Mouse (Mus musculus): Measurements from ENCODE around the gene Gm16181. TPM values are rescaled to one million over a fixed set of nuclear protein-coding genes. Genes with fewer than 3 reads are reported as not detected.

Gm16181 gene
- polyA plus RNA-seq, 1 experiment from 2014 or later: 0.59 TPM

Small RNAs within 50 kb of the gene (microRNA-seq; reads per million reads assigned to microRNA genes)
- gene Mir6973a (not detected), gene Mir6974 (not detected), gene Mir6975 (4.8 reads per million, percentile 14 among the genes with 10 or more reads in this experiment), gene Mir8094 (not detected)

Other genes starting within 250 kb of the Gm16181 start
- gene Hspa1a, start 248.7 kb upstream of the Gm16181 start, polyA plus RNA-seq (2015; fragmentation: Nextera tagmentation; extraction: Ambion mirVana): 1.5 and 1.6 TPM in 2 replicates
- gene Hspa1l, start 248.1 kb upstream of the Gm16181 start, polyA plus RNA-seq (2015; fragmentation: Nextera tagmentation; extraction: Ambion mirVana): 1.00 and 1.3 TPM in 2 replicates
- gene Lsm2, start 239.0 kb upstream of the Gm16181 start, polyA plus RNA-seq (2015; fragmentation: Nextera tagmentation; extraction: Ambion mirVana): 203 and 213 TPM in 2 replicates
- 88.4 and 104 TPM in 2 replicates for gene Vars, start 219.8 kb upstream of the Gm16181 start, polyA plus RNA-seq (2015; fragmentation: Nextera tagmentation; extraction: Ambion mirVana)
- gene Vwa7, start 204.3 kb upstream of the Gm16181 start, polyA plus RNA-seq (2015; fragmentation: Nextera tagmentation; extraction: Ambion mirVana): 0.18 and 0.20 TPM in 2 replicates
- gene Sapcd1, start 192.8 kb upstream of the Gm16181 start, polyA plus RNA-seq (2015; fragmentation: Nextera tagmentation; extraction: Ambion mirVana): 7.2 and 7.8 TPM in 2 replicates
- gene Msh5, start 174.1 kb upstream of the Gm16181 start, polyA plus RNA-seq (2015; fragmentation: Nextera tagmentation; extraction: Ambion mirVana): 4.5 and 5.9 TPM in 2 replicates
- gene Clic1, start 170.9 kb upstream of the Gm16181 start, polyA plus RNA-seq (2015; fragmentation: Nextera tagmentation; extraction: Ambion mirVana): 141 and 147 TPM in 2 replicates
- gene Ddah2, start 161.8 kb upstream of the Gm16181 start, polyA plus RNA-seq (2015; fragmentation: Nextera tagmentation; extraction: Ambion mirVana): 543 and 566 TPM in 2 replicates
- gene Ly6g6c, start 155.4 kb upstream of the Gm16181 start, polyA plus RNA-seq (2015; fragmentation: Nextera tagmentation; extraction: Ambion mirVana): not detected in 2 replicates
- 0.29 and 0.56 TPM in 2 replicates for gene Mpig6b, start 154.7 kb upstream of the Gm16181 start, polyA plus RNA-seq (2015; fragmentation: Nextera tagmentation; extraction: Ambion mirVana)
- gene Ly6g6e, start 143.9 kb upstream of the Gm16181 start, polyA plus RNA-seq (2015; fragmentation: Nextera tagmentation; extraction: Ambion mirVana): 1.7 and 2.3 TPM in 2 replicates
- 0.58 and 0.81 TPM in 2 replicates for gene Ly6g6d, start 142.8 kb upstream of the Gm16181 start, polyA plus RNA-seq (2015; fragmentation: Nextera tagmentation; extraction: Ambion mirVana)
- 0.25 TPM in 1 of 2 replicates, not detected in the other for gene Ly6g6f, start 135.2 kb upstream of the Gm16181 start, polyA plus RNA-seq (2015; fragmentation: Nextera tagmentation; extraction: Ambion mirVana)
- 74.9 and 77.6 TPM in 2 replicates for gene Abhd16a, start 131.6 kb upstream of the Gm16181 start, polyA plus RNA-seq (2015; fragmentation: Nextera tagmentation; extraction: Ambion mirVana)
- not detected in 2 replicates for gene Ly6g5c, start 112.6 kb upstream of the Gm16181 start, polyA plus RNA-seq (2015; fragmentation: Nextera tagmentation; extraction: Ambion mirVana)
- 1.2 and 1.3 TPM in 2 replicates for gene Ly6g5b, start 105.4 kb upstream of the Gm16181 start, polyA plus RNA-seq (2015; fragmentation: Nextera tagmentation; extraction: Ambion mirVana)
- gene Gpank1, start 99.4 kb upstream of the Gm16181 start, polyA plus RNA-seq (2015; fragmentation: Nextera tagmentation; extraction: Ambion mirVana): 32.4 and 33.3 TPM in 2 replicates
- gene Csnk2b, start 98.8 kb upstream of the Gm16181 start, polyA plus RNA-seq (2015; fragmentation: Nextera tagmentation; extraction: Ambion mirVana): 339 and 356 TPM in 2 replicates
- 8.3 and 8.6 TPM in 2 replicates for gene D17H6S53E, start 94.5 kb upstream of the Gm16181 start, polyA plus RNA-seq (2015; fragmentation: Nextera tagmentation; extraction: Ambion mirVana)
- 0.93 and 0.99 TPM in 2 replicates for gene Apom, start 88.8 kb upstream of the Gm16181 start, polyA plus RNA-seq (2015; fragmentation: Nextera tagmentation; extraction: Ambion mirVana)
- 82.5 and 82.6 TPM in 2 replicates for gene Bag6, start 85.7 kb upstream of the Gm16181 start, polyA plus RNA-seq (2015; fragmentation: Nextera tagmentation; extraction: Ambion mirVana)
- gene Prrc2a, start 55.9 kb upstream of the Gm16181 start, polyA plus RNA-seq (2015; fragmentation: Nextera tagmentation; extraction: Ambion mirVana): 213 TPM in 2 replicates
- gene Aif1, start 44.8 kb upstream of the Gm16181 start, polyA plus RNA-seq (2015; fragmentation: Nextera tagmentation; extraction: Ambion mirVana): 5.6 and 6.0 TPM in 2 replicates
- gene Lst1, start 32.4 kb upstream of the Gm16181 start, polyA plus RNA-seq (2015; fragmentation: Nextera tagmentation; extraction: Ambion mirVana): 3.5 and 4.2 TPM in 2 replicates
- gene Ltb, start 26.4 kb upstream of the Gm16181 start, polyA plus RNA-seq (2015; fragmentation: Nextera tagmentation; extraction: Ambion mirVana): 0.20 TPM in 1 of 2 replicates, not detected in the other
- gene Tnf, start 18.8 kb upstream of the Gm16181 start, polyA plus RNA-seq (2015; fragmentation: Nextera tagmentation; extraction: Ambion mirVana): not detected in 2 replicates
- gene Lta, start 15.5 kb upstream of the Gm16181 start, polyA plus RNA-seq (2015; fragmentation: Nextera tagmentation; extraction: Ambion mirVana): 0.16 TPM in 1 of 2 replicates, not detected in the other
- gene Atp6v1g2, start 12.8 kb downstream of the Gm16181 start, polyA plus RNA-seq (2015; fragmentation: Nextera tagmentation; extraction: Ambion mirVana): 20.8 and 24.3 TPM in 2 replicates
- gene Nfkbil1, start 15.0 kb downstream of the Gm16181 start, polyA plus RNA-seq (2015; fragmentation: Nextera tagmentation; extraction: Ambion mirVana): 10.5 and 11.2 TPM in 2 replicates
- gene Ddx39b, start 20.9 kb downstream of the Gm16181 start, polyA plus RNA-seq (2015; fragmentation: Nextera tagmentation; extraction: Ambion mirVana): 592 and 632 TPM in 2 replicates
- 37.7 and 45.8 TPM in 2 replicates for gene H2-D1, start 41.9 kb downstream of the Gm16181 start, polyA plus RNA-seq (2015; fragmentation: Nextera tagmentation; extraction: Ambion mirVana)
- gene H2-Q1, start 99.6 kb downstream of the Gm16181 start, polyA plus RNA-seq (2015; fragmentation: Nextera tagmentation; extraction: Ambion mirVana): not detected in 2 replicates
- gene H2-Q2, start 121.4 kb downstream of the Gm16181 start, polyA plus RNA-seq (2015; fragmentation: Nextera tagmentation; extraction: Ambion mirVana): 0.14 and 0.15 TPM in 2 replicates
- 0.89 and 1.2 TPM in 2 replicates for gene H2-Q4, start 158.8 kb downstream of the Gm16181 start, polyA plus RNA-seq (2015; fragmentation: Nextera tagmentation; extraction: Ambion mirVana)
- gene H2-Q6, start 204.0 kb downstream of the Gm16181 start, polyA plus RNA-seq (2015; fragmentation: Nextera tagmentation; extraction: Ambion mirVana): 0.22 and 0.43 TPM in 2 replicates
- gene H2-Q7, start 218.3 kb downstream of the Gm16181 start, polyA plus RNA-seq (2015; fragmentation: Nextera tagmentation; extraction: Ambion mirVana): 2.1 and 2.5 TPM in 2 replicates
- gene H2-Q10, start 249.3 kb downstream of the Gm16181 start, polyA plus RNA-seq (2015; fragmentation: Nextera tagmentation; extraction: Ambion mirVana): 0.55 TPM in 1 of 2 replicates, not detected in the other

Data from forebrain, embryonic 13.5 days (tissue).